Mouse (Mus musculus) cerebellum, adult 2 months (tissue): ENCODE measurements at regions not wholly inside any gene's neighbourhood (a gene's known extent, or its start where the extent isn't known, plus 50 kb on each side); places are given as distances from the start of the nearest gene placed in this dataset.
"Not testable (repeated sequence)": the region's sequence is repeated elsewhere in the genome, so short reads cannot be mapped to it uniquely, and the experiment has no call there.

Source experiments
- DNase-seq, 2 experiments: peaks; one replicate each; pipeline ENCODE4 v3.0.0; 2021
- H3K27ac ChIP-seq: fragments of 200-500 bp; 2 replicates; pipeline ENCODE4 v1.5.1; 2012; ENCODE audit warnings: low read length, control low read depth, inconsistent platforms; ENCODE audit not compliant: insufficient read depth
- H3K27me3 ChIP-seq: fragments of 200-500 bp; 2 replicates; pipeline ENCODE4 v1.6.1; 2012; ENCODE audit warnings: inconsistent platforms, mild to moderate bottlenecking, low read length, moderate library complexity; ENCODE audit not compliant: control insufficient read depth, insufficient read depth
- H3K4me1 ChIP-seq: fragments of 200-500 bp; 2 replicates; pipeline ENCODE4 v1.6.1; 2011; ENCODE audit warnings: low read length; ENCODE audit not compliant: control insufficient read depth, insufficient read depth
- H3K4me3 ChIP-seq: fragments of 200-500 bp; replicated peaks from 2 replicates; pipeline ENCODE3; 2011; ENCODE audit warnings: mild to moderate bottlenecking, low read depth, low read length, control low read depth; ENCODE audit not compliant: insufficient read depth
- WGBS: fragments of 180-500 bp; shearing (Covaris S2); methylation state at CpG from one replicate; pipeline ENCODE4 v1.1.7; 2018; 5-methylcytosine and 5-hydroxymethylcytosine counted together

DNA sequence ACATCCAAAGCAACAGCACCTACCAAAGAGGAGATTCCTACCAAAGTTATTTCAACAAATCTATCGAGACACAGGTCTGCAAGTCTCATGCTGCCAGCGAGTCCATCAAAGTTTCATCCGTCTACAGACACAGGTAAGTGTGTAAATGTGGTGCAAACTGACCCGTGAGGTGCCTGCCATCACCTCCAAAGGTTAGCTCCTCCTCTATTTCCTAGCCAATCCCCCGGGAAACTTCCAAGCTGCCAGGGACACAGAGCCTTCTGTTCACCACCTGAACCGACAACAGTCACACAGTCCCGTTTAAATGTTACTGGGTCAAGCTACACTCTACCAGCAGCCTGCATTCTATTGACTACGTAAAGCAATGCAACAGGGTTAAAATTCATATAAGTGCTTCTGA, 113.5 kb downstream of the Snurf start:
- H3K27me3 ChIP-seq, H3K4me1 ChIP-seq, DNase-seq, H3K4me3 ChIP-seq, H3K27ac ChIP-seq: not testable (repeated sequence)
- 38% methylated on average over 4 of the region's 8 CpGs for WGBS

DNA sequence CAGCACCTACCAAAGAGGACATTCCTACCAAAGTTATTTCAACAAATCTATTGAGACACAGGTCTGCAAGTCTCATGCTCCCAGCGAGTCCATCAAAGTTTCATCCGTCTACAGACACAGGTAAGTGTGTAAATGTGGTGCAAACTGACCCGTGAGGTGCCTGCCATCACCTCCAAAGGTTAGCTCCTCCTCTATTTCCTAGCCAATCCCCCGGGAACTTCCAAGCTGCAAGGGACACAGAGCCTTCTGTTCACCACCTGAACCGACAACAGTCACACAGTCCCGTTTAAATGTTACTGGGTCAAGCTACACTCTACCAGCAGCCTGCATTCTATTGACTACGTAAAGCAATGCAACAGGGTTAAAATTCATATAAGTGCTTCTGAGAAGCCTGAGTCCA, 146.4 kb downstream of the Snurf start:
- H3K4me1 ChIP-seq, H3K4me3 ChIP-seq, H3K27ac ChIP-seq, H3K27me3 ChIP-seq: not testable (repeated sequence)
- peak; percentile 38 to 45 for DNase-seq
- WGBS = 69% methylated on average over 7 of the region's 7 CpGs
